Mouse (Mus musculus): Measurements from ENCODE around the gene Dapk2. TPM values are rescaled to one million over a fixed set of nuclear protein-coding genes. Genes with fewer than 3 reads are reported as not detected.

The Dapk2 gene
- polyA plus RNA-seq, 2 experiments, result 11.7 to 25.2 TPM

GRCm38 (mm10) chr9:66225737-66226485 lies 67.9 kb downstream of the Dapk2 start:
- Histone ChIP-seq H3K4me2 (ENCODE audit: low read depth) (no peak overlapping the region), H3K36me3 (replicated peaks; ENCODE audit: control insufficient read depth, insufficient read depth, low read depth) (no peaks in the 10 kb centered on the region), H3K9ac (replicated peaks) (no peak overlapping the region), H3K27me3 (ENCODE audit: control insufficient read depth, insufficient read depth, low read length) (no peaks in the 10 kb centered on the region), H3K9me3 (ENCODE audit: control insufficient read depth, low read length) (no peaks in the 10 kb centered on the region), H3K4me3 (ENCODE audit: insufficient read depth in 1 of 2, low read depth in 2 of 2, low read length in 2 of 2) (no peak overlapping the region), H3K4me1 (replicated peaks; ENCODE audit: control insufficient read depth in 2 of 2, insufficient read depth in 2 of 2, low read length in 1 of 2) (peaks cover 5 to 9% of the 10 kb centered on the region in 2 experiments; a peak in 3 of 4 replicates), H3K27ac (no peak overlapping the region)
- no peak for TF ChIP-seq CTCF (IDR thresholded peaks at IDR 0.05; ENCODE audit: low read depth)
- TF ChIP-seq EP300 (IDR thresholded peaks at IDR 0.05; ENCODE audit: low read depth), result no peak
- WGBS (ENCODE audit: insufficient replicate concordance), result 61% methylated on average over 5 of the region's 5 CpGs
- ATAC-seq (ENCODE audit: insufficient read depth) (peak; percentile 74; the same call in 1 of the 2 replicates), DNase-seq (ENCODE audit: low read depth in 3 of 3, low spot score in 3 of 3) (no peak)

GRCm38 (mm10) chr9:66228456-66229151 lies 70.6 kb downstream of the Dapk2 start:
- no peaks in the 10 kb centered on the region for H3K27me3 ChIP-seq (ENCODE audit: control insufficient read depth, insufficient read depth, low read length)
- H3K9ac ChIP-seq (replicated peaks), result no peak overlapping the region
- H3K4me3 ChIP-seq (ENCODE audit: insufficient read depth in 1 of 2, low read depth in 2 of 2, low read length in 2 of 2), result no peak overlapping the region
- no peak overlapping the region for H3K4me2 ChIP-seq (ENCODE audit: low read depth)
- no peaks in the 10 kb centered on the region for H3K36me3 ChIP-seq (replicated peaks; ENCODE audit: control insufficient read depth, insufficient read depth, low read depth)
- H3K9me3 ChIP-seq (ENCODE audit: control insufficient read depth, low read length), result no peaks in the 10 kb centered on the region
- H3K4me1 ChIP-seq (replicated peaks; ENCODE audit: control insufficient read depth in 2 of 2, insufficient read depth in 2 of 2, low read length in 1 of 2), result peaks cover 5 to 9% of the 10 kb centered on the region in 2 experiments; a peak in 3 of 4 replicates
- ATAC-seq (ENCODE audit: insufficient read depth) (no peak), DNase-seq (ENCODE audit: low read depth in 3 of 3, low spot score in 3 of 3) (no peak)
- no peak overlapping the region for H3K27ac ChIP-seq
- no peak for TF ChIP-seq CTCF (IDR thresholded peaks at IDR 0.05; ENCODE audit: low read depth)
- no peak for TF ChIP-seq EP300 (IDR thresholded peaks at IDR 0.05; ENCODE audit: low read depth)
- WGBS (ENCODE audit: insufficient replicate concordance), result 53% methylated on average over 2 of the region's 2 CpGs

- Histone ChIP-seq H3K4me2 (ENCODE audit: low read depth) (no peak overlapping the region), H3K9ac (replicated peaks) (no peak overlapping the region), H3K4me1 (replicated peaks; ENCODE audit: control insufficient read depth in 2 of 2, insufficient read depth in 2 of 2, low read length in 1 of 2) (no peaks in the 10 kb centered on the region), H3K27ac (no peak overlapping the region), H3K36me3 (replicated peaks; ENCODE audit: control insufficient read depth, insufficient read depth, low read depth) (no peaks in the 10 kb centered on the region), H3K9me3 (ENCODE audit: control insufficient read depth, low read length) (no peaks in the 10 kb centered on the region), H3K27me3 (ENCODE audit: control insufficient read depth, insufficient read depth, low read length) (no peaks in the 10 kb centered on the region), H3K4me3 (ENCODE audit: insufficient read depth in 1 of 2, low read depth in 2 of 2, low read length in 2 of 2) (no peak overlapping the region)
- WGBS (ENCODE audit: insufficient replicate concordance), result 59% methylated on average over 7 of the region's 7 CpGs
- ATAC-seq (ENCODE audit: insufficient read depth), result no peak
- DNase-seq (ENCODE audit: low read depth in 3 of 3, low spot score in 3 of 3), result no peak
- no peak for TF ChIP-seq CTCF (IDR thresholded peaks at IDR 0.05; ENCODE audit: low read depth)
- TF ChIP-seq EP300 (IDR thresholded peaks at IDR 0.05; ENCODE audit: low read depth), result no peak
Observed at GRCm38 (mm10) chr9:66231820-66232479, 73.9 kb downstream of the Dapk2 start.

- no peak for TF ChIP-seq EP300 (IDR thresholded peaks at IDR 0.05; ENCODE audit: low read depth)
- no peaks in the 10 kb centered on the region for H3K9me3 ChIP-seq (ENCODE audit: control insufficient read depth, low read length)
- H3K4me2 ChIP-seq (ENCODE audit: low read depth), result no peak overlapping the region
- DNase-seq (ENCODE audit: low read depth in 3 of 3, low spot score in 3 of 3) (no peak), ATAC-seq (ENCODE audit: insufficient read depth) (no peak)
- no peaks in the 10 kb centered on the region for H3K36me3 ChIP-seq (replicated peaks; ENCODE audit: control insufficient read depth, insufficient read depth, low read depth)
- H3K27me3 ChIP-seq (ENCODE audit: control insufficient read depth, insufficient read depth, low read length), result no peaks in the 10 kb centered on the region
- no peak overlapping the region for H3K27ac ChIP-seq
- peaks cover 8 to 14% of the 10 kb centered on the region in 2 experiments for H3K4me1 ChIP-seq (replicated peaks; ENCODE audit: control insufficient read depth in 2 of 2, insufficient read depth in 2 of 2, low read length in 1 of 2)
- H3K9ac ChIP-seq (replicated peaks), result no peak overlapping the region
- H3K4me3 ChIP-seq (ENCODE audit: insufficient read depth in 1 of 2, low read depth in 2 of 2, low read length in 2 of 2), result no peak overlapping the region
- 74% methylated on average over 2 of the region's 2 CpGs for WGBS (ENCODE audit: insufficient replicate concordance)
Observed at GRCm38 (mm10) chr9:66236615-66237014, 78.6 kb downstream of the Dapk2 start.

- Histone ChIP-seq H3K9ac (replicated peaks) (no peak overlapping the region), H3K27ac (no peak overlapping the region), H3K4me2 (ENCODE audit: low read depth) (no peak overlapping the region), H3K4me3 (ENCODE audit: insufficient read depth in 1 of 2, low read depth in 2 of 2, low read length in 2 of 2) (no peak overlapping the region), H3K9me3 (ENCODE audit: control insufficient read depth, low read length) (no peaks in the 10 kb centered on the region), H3K4me1 (replicated peaks; ENCODE audit: control insufficient read depth in 2 of 2, insufficient read depth in 2 of 2, low read length in 1 of 2) (peaks cover 8 to 14% of the 10 kb centered on the region in 2 experiments), H3K36me3 (replicated peaks; ENCODE audit: control insufficient read depth, insufficient read depth, low read depth) (no peaks in the 10 kb centered on the region), H3K27me3 (ENCODE audit: control insufficient read depth, insufficient read depth, low read length) (no peaks in the 10 kb centered on the region)
- TF ChIP-seq EP300 (IDR thresholded peaks at IDR 0.05; ENCODE audit: low read depth), result no peak
- TF ChIP-seq CTCF (IDR thresholded peaks at IDR 0.05; ENCODE audit: low read depth), result peak; percentile 43
- WGBS (ENCODE audit: insufficient replicate concordance), result 5% methylated on average over 1 of the region's 1 CpGs
- ATAC-seq (ENCODE audit: insufficient read depth) (no peak), DNase-seq (ENCODE audit: low read depth in 3 of 3, low spot score in 3 of 3) (no peak)
Observed at GRCm38 (mm10) chr9:66237742-66238141, 79.7 kb downstream of the Dapk2 start.

All from liver, embryonic 14.5 days (tissue).